Mouse (Mus musculus): ENCODE results near the gene Gm42791.

DNA sequence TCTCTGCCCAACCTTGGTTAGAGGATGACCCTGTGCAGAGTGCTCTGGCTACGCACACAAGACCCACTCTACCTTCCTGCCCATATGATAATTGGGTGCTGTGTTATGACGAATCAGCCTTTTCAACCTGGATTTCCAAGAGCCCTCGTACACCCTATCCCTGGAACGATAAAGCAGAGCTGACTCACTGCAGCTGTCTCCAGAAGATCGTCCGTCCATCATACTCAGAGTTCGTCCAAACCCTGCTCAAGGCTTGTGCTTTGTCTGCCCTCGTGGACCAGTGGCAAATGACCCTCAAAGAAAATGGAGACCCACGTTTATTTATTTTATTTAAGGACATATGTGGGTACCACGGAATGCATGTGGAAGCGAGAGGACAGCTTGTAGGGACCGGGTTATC lies 19.9 kb downstream of the Gm42791 start:
- no peak for TF ChIP-seq CTCF (IDR thresholded peaks at IDR 0.05; ENCODE audit: extremely low read depth, insufficient read length, insufficient replicate concordance, low read depth, low read length)
- no peak for TF ChIP-seq POLR2A (IDR thresholded peaks at IDR 0.05; ENCODE audit: low read depth, low read length)
